Mouse (Mus musculus) gastrocnemius, postnatal 14 days (tissue): Measurements from ENCODE around the gene Lrpprc. TPM values are rescaled to one million over a fixed set of nuclear protein-coding genes. Genes with fewer than 3 reads are reported as not detected.

ENCODE experiments used
- DNase-seq: peaks from one replicate; pipeline ENCODE4 v3.0.0; 2021; ENCODE audit warnings: mixed read lengths
- intact Hi-C: fragments of 180-260 bp; cut with DNase I; formaldehyde crosslinking; loops from one replicate; pipeline ENCODE4 v1.15.1; 2025; ENCODE audit warnings: low total_unique reads
- total RNA-seq, 2 experiments: library from RNA; stranded (reverse); gene quantifications; 2 replicates each; pipeline ENCODE4 v1.2.3; 2021

Lrpprc gene
- total RNA-seq, 2 experiments from 2014 or later: 59.7 to 65.7 TPM

GRCm38 (mm10) chr17:84776362-84777000 is 14.1 kb downstream of the Lrpprc start:
- intact Hi-C loops: no loop called here
- DNase-seq: no peak

GRCm38 (mm10) chr17:84775291-84775690 is 15.3 kb downstream of the Lrpprc start:
- no peak for DNase-seq
- intact Hi-C loops: no loop called here

- intact Hi-C loops: no loop called here
- no peak for DNase-seq
Measured at GRCm38 (mm10) chr17:84771882-84772281, 18.7 kb downstream of the Lrpprc start.

GRCm38 (mm10) chr17:84758971-84759370 is 31.6 kb downstream of the Lrpprc start:
- intact Hi-C loops: no loop called here
- DNase-seq: no peak

GRCm38 (mm10) chr17:84758374-84758773 is 32.2 kb downstream of the Lrpprc start:
- intact Hi-C loops: no loop called here
- no peak for DNase-seq

- no peak for DNase-seq
- intact Hi-C loops: no loop called here
Measured at GRCm38 (mm10) chr17:84756090-84756489, 34.5 kb downstream of the Lrpprc start.

GRCm38 (mm10) chr17:84753489-84753888 is 37.1 kb downstream of the Lrpprc start:
- intact Hi-C loops: no loop called here
- DNase-seq: no peak

GRCm38 (mm10) chr17:84752286-84752685 is 38.3 kb downstream of the Lrpprc start:
- intact Hi-C loops: no loop called here
- no peak for DNase-seq

GRCm38 (mm10) chr17:84751630-84752191 is 38.9 kb downstream of the Lrpprc start:
- intact Hi-C loops: no loop called here

GRCm38 (mm10) chr17:84750130-84750529 is 40.5 kb downstream of the Lrpprc start:
- intact Hi-C loops: no loop called here
- no peak for DNase-seq

More at GRCm38 (mm10) chr17:84751630-84752191, 38.9 kb downstream of the Lrpprc start:
- DNase-seq: no peak

GRCm38 (mm10) chr17:84749297-84749696 is 41.3 kb downstream of the Lrpprc start:
- no peak for DNase-seq
- intact Hi-C loops: no loop called here

- DNase-seq: no peak
- intact Hi-C loops: no loop called here
Measured at GRCm38 (mm10) chr17:84748152-84748682, 42.4 kb downstream of the Lrpprc start.

- intact Hi-C loops: no loop called here
- no peak for DNase-seq
Measured at GRCm38 (mm10) chr17:84747212-84747611, 43.4 kb downstream of the Lrpprc start.

GRCm38 (mm10) chr17:84745001-84745400 is 45.6 kb downstream of the Lrpprc start:
- intact Hi-C loops: no loop called here
- DNase-seq: no peak

- no peak for DNase-seq
- intact Hi-C loops: no loop called here
Measured at GRCm38 (mm10) chr17:84744256-84744655, 46.3 kb downstream of the Lrpprc start.

GRCm38 (mm10) chr17:84738073-84738797 is 52.4 kb downstream of the Lrpprc start:
- intact Hi-C loops: no loop called here

GRCm38 (mm10) chr17:84736719-84737118 is 53.9 kb downstream of the Lrpprc start:
- no peak for DNase-seq
- intact Hi-C loops: no loop called here

More at GRCm38 (mm10) chr17:84738073-84738797, 52.4 kb downstream of the Lrpprc start:
- no peak for DNase-seq

- intact Hi-C loops: no loop called here
Measured at GRCm38 (mm10) chr17:84732612-84733011, 58.0 kb downstream of the Lrpprc start.

GRCm38 (mm10) chr17:84731361-84731760 is 59.2 kb downstream of the Lrpprc start:
- DNase-seq: no peak
- intact Hi-C loops: no loop called here

More at GRCm38 (mm10) chr17:84732612-84733011, 58.0 kb downstream of the Lrpprc start:
- no peak for DNase-seq

- intact Hi-C loops: no loop called here
- no peak for DNase-seq
Measured at GRCm38 (mm10) chr17:84729140-84729539, 61.4 kb downstream of the Lrpprc start.
